Mouse (Mus musculus) embryonic stem cell, embryonic (primary cell): ENCODE results near the gene Rab31.
"Not testable (repeated sequence)": the region's sequence is repeated elsewhere in the genome, so short reads cannot be mapped to it uniquely, and the experiment has no call there.

ENCODE experiments used
- CTCF ChIA-PET, 4 experiments: fragments of 300-600 bp in 2 of 4; fragments of 350-600 bp in 2 of 4; sonication (Branson Sonifier 250); formaldehyde crosslinking; loops; one replicate each; lab custom pipeline; 2022; ENCODE audit warnings: inconsistent platforms in 2 of 4; lab: Charles Lee
- POLR2A ChIA-PET, 4 experiments: fragments of 300-600 bp in 2 of 4; fragments of 350-600 bp in 2 of 4; sonication (Branson Sonifier 250); formaldehyde crosslinking; loops; one replicate each; lab custom pipeline; 2022; ENCODE audit warnings: antibody characterized with exemption in 4 of 4, inconsistent platforms in 1 of 4; lab: Charles Lee

Gene Rab31

GRCm38 (mm10) chr17:65650598-65650997 is 122.0 kb downstream of the Rab31 start:
- CTCF ChIA-PET, result interaction anchor here in 1 of 4 experiments (0.7 kb wide), 1 partner anchor 300 kb away, joined by 4 read pairs; the partner anchor contains the start of gene Twsg1
- POLR2A ChIA-PET, result interaction anchor here (0.8 to 6.5 kb wide), 12 partner anchors 9 to 38 kb away, joined by 3 to 48 read pairs (median 5); partner anchors contain the start of gene Vapa (in 4 of the 4)

GRCm38 (mm10) chr17:65649175-65649493 is 123.4 kb downstream of the Rab31 start:
- ChIA-PET POLR2A (interaction anchor here in 3 of 4 experiments (0.7 to 6.5 kb wide), 16 partner anchors 9 to 831 kb away, joined by 3 to 48 read pairs (median 4); partner anchors contain the start of gene Vapa (in 3 of the 3)), CTCF (interaction anchor here in 3 of 4 experiments (0.5 to 1.2 kb wide), 3 partner anchors 31 to 455 kb away, joined by 3 to 7 read pairs (median 4); no protein-coding TSS in a partner anchor)

- POLR2A ChIA-PET, result interaction anchor here in 3 of 4 experiments (0.5 to 6.5 kb wide), 22 partner anchors 10 to 831 kb away, joined by 3 to 48 read pairs (median 4); partner anchors contain the start of gene Vapa (in 3 of the 3)
- CTCF ChIA-PET, result interaction anchor here in 3 of 4 experiments (0.5 to 1.2 kb wide), 4 partner anchors 29 to 455 kb away, joined by 3 to 7 read pairs (median 4); no protein-coding TSS in a partner anchor
Observed at GRCm38 (mm10) chr17:65648371-65649174, 124.0 kb downstream of the Rab31 start.

GRCm38 (mm10) chr17:65647961-65648360 is 124.6 kb downstream of the Rab31 start:
- CTCF ChIA-PET, result interaction anchor here in 2 of 4 experiments (0.9 to 1.2 kb wide), 2 partner anchors 30 to 63 kb away, joined by 3 to 4 read pairs; no protein-coding TSS in a partner anchor
- POLR2A ChIA-PET, result interaction anchor here in 3 of 4 experiments (0.6 to 6.5 kb wide), 21 partner anchors 10 to 832 kb away, joined by 3 to 48 read pairs (median 4); partner anchors contain the start of gene Vapa (in 3 of the 3)

GRCm38 (mm10) chr17:65647226-65647625 is 125.3 kb downstream of the Rab31 start:
- POLR2A ChIA-PET, result interaction anchor here in 3 of 4 experiments (0.6 to 6.5 kb wide), 16 partner anchors 9 to 216 kb away, joined by 3 to 48 read pairs (median 7); partner anchors contain the start of gene Vapa (in 3 of the 3)
- CTCF ChIA-PET, result interaction anchor here in 1 of 4 experiments (0.6 kb wide), 1 partner anchor 478 kb away, joined by 3 read pairs; no protein-coding TSS in a partner anchor

- POLR2A ChIA-PET, result interaction anchor here in 3 of 4 experiments (0.7 to 2.7 kb wide), 19 partner anchors 8 to 802 kb away, joined by 3 to 14 read pairs (median 4); partner anchors contain the start of gene Vapa (in 2 of the 3)
Observed at GRCm38 (mm10) chr17:65643579-65643978, 129.0 kb downstream of the Rab31 start.

GRCm38 (mm10) chr17:65643051-65643521 is 129.5 kb downstream of the Rab31 start:
- ChIA-PET CTCF (interaction anchor here in 3 of 4 experiments (0.6 to 1.8 kb wide), 7 partner anchors 8 to 67 kb away, joined by 3 to 10 read pairs (median 4); no protein-coding TSS in a partner anchor), POLR2A (interaction anchor here in 3 of 4 experiments (0.5 to 2.7 kb wide), 17 partner anchors 8 to 802 kb away, joined by 3 to 14 read pairs (median 4); partner anchors contain the start of gene Vapa (in 2 of the 3))

More at GRCm38 (mm10) chr17:65643579-65643978, 129.0 kb downstream of the Rab31 start:
- CTCF ChIA-PET, result interaction anchor here in 3 of 4 experiments (0.5 to 1.8 kb wide), 9 partner anchors 8 to 232 kb away, joined by 3 to 10 read pairs (median 4); no protein-coding TSS in a partner anchor

- CTCF ChIA-PET, result interaction anchor here in 2 of 4 experiments (0.6 to 2.0 kb wide), 6 partner anchors 7 to 228 kb away, joined by 3 to 5 read pairs (median 4); no protein-coding TSS in a partner anchor
Observed at GRCm38 (mm10) chr17:65642578-65642991, 130.0 kb downstream of the Rab31 start.

GRCm38 (mm10) chr17:65641734-65642218 is 130.8 kb downstream of the Rab31 start, which contains the start of gene Txndc2:
TSS of gene Txndc2 (minus strand) at chr17:65642168.
- ChIA-PET CTCF (interaction anchor here in 1 of 4 experiments (2.0 kb wide), 1 partner anchor 37 kb away, joined by 4 read pairs; no protein-coding TSS in a partner anchor), POLR2A (interaction anchor here in 1 of 4 experiments (1.2 kb wide), 1 partner anchor 30 kb away, joined by 3 read pairs; no protein-coding TSS in a partner anchor)

More at GRCm38 (mm10) chr17:65642578-65642991, 130.0 kb downstream of the Rab31 start:
- POLR2A ChIA-PET, result interaction anchor here in 3 of 4 experiments (0.5 to 2.7 kb wide), 9 partner anchors 9 to 165 kb away, joined by 3 to 14 read pairs (median 4); partner anchors contain the start of gene Vapa (in 1 of the 3)

- CTCF ChIA-PET, result interaction anchor here in 1 of 4 experiments (0.5 kb wide), 1 partner anchor 102 kb away, joined by 4 read pairs; no protein-coding TSS in a partner anchor
- POLR2A ChIA-PET, result no interaction called here
Observed at GRCm38 (mm10) chr17:65639144-65639543, 133.4 kb downstream of the Rab31 start.

- CTCF ChIA-PET, result interaction anchor here in 1 of 4 experiments (1.2 kb wide), 1 partner anchor 8 kb away, joined by 4 read pairs; no protein-coding TSS in a partner anchor
- POLR2A ChIA-PET, result interaction anchor here in 2 of 4 experiments (0.9 to 1.8 kb wide), 13 partner anchors 8 to 844 kb away, joined by 3 to 9 read pairs (median 4); partner anchors contain the start of gene Vapa (in 2 of the 2)
Observed at GRCm38 (mm10) chr17:65635715-65636360, 136.7 kb downstream of the Rab31 start.

- ChIA-PET POLR2A (interaction anchor here in 3 of 4 experiments (0.6 to 2.7 kb wide), 6 partner anchors 11 to 38 kb away, joined by 3 to 9 read pairs (median 4); partner anchors contain the start of gene Vapa (in 2 of the 3)), CTCF (no interaction called here)
Observed at GRCm38 (mm10) chr17:65629943-65630342, 142.6 kb downstream of the Rab31 start.

- CTCF ChIA-PET, result not testable (repeated sequence)
- POLR2A ChIA-PET, result interaction anchor here in 3 of 4 experiments (0.6 to 1.3 kb wide), 4 partner anchors 10 to 72 kb away, joined by 3 to 4 read pairs (median 3); no protein-coding TSS in a partner anchor
Observed at GRCm38 (mm10) chr17:65628823-65629532, 143.6 kb downstream of the Rab31 start.

- ChIA-PET POLR2A (no interaction called here), CTCF (no interaction called here)
Observed at GRCm38 (mm10) chr17:65626301-65626700, 146.3 kb downstream of the Rab31 start.

- POLR2A ChIA-PET, result interaction anchor here in 1 of 4 experiments (1.1 kb wide), 1 partner anchor 9 kb away, joined by 3 read pairs; no protein-coding TSS in a partner anchor
- CTCF ChIA-PET, result no interaction called here
Observed at GRCm38 (mm10) chr17:65625563-65625962, 147.0 kb downstream of the Rab31 start.

- POLR2A ChIA-PET, result interaction anchor here in 2 of 4 experiments (0.6 to 0.9 kb wide), 2 partner anchors 8 to 32 kb away, joined by 4 to 7 read pairs; no protein-coding TSS in a partner anchor
- CTCF ChIA-PET, result no interaction called here
Observed at GRCm38 (mm10) chr17:65623130-65623529, 149.4 kb downstream of the Rab31 start.
